7 mouse cellular contexts compared by ENCODE assay signal in genomic region chr13:30659613-30660505, GRCm38 (mm10). TPM values are rescaled to one million over a fixed set of nuclear protein-coding genes. Genes with fewer than 3 reads are reported as not detected.
DNase-seq lines count a peak whose midpoint lies in the region; ATAC-seq and TF ChIP-seq lines count a peak whose summit lies in the region.

Dusp22 (plus strand) TSS chr13:30659999.

- TF ChIP-seq CTCF in kidney, adult 2 months (conservative IDR thresholded peaks at IDR 0.05; ENCODE audit: insufficient read depth, insufficient read length, low read depth, low read length): no peak
- TF ChIP-seq CTCF in small intestine, adult 2 months (IDR thresholded peaks at IDR 0.05; ENCODE audit: extremely low read depth, insufficient read length, insufficient replicate concordance, low read depth, low read length): no peak

- TF ChIP-seq POLR2A in kidney, adult 2 months (IDR thresholded peaks at IDR 0.05; ENCODE audit: low read depth, low read length): peak; percentile 20
- TF ChIP-seq POLR2A in small intestine, adult 2 months (IDR thresholded peaks at IDR 0.05; ENCODE audit: low read depth, low read length): no peak

- under 1% methylated on average over 74 of the region's 74 CpGs for WGBS in kidney, adult 2 months
- WGBS in limb, embryonic 11.5 days: under 1% methylated on average over 65 of the region's 74 CpGs
- WGBS in midbrain, embryonic 13.5 days: 1% methylated on average over 67 of the region's 74 CpGs
- WGBS in small intestine, adult 2 months: 2% methylated on average over 74 of the region's 74 CpGs

- peak within 1 kb of the TSS; percentile 78 for H3K9ac ChIP-seq in limb, embryonic 11.5 days (ENCODE audit: low read length)
- H3K9ac ChIP-seq in midbrain, embryonic 13.5 days (replicated peaks): peak within 1 kb of the TSS; percentile 86

- no peaks in the 10 kb centered on the region for H3K27me3 ChIP-seq in kidney, adult 2 months (replicated peaks; ENCODE audit: control insufficient read depth, insufficient read depth, low read length)
- no peaks in the 10 kb centered on the region for H3K27me3 ChIP-seq in limb, embryonic 11.5 days (ENCODE audit: control insufficient read depth, insufficient read depth, low read length)
- H3K27me3 ChIP-seq in midbrain, embryonic 13.5 days: no peaks in the 10 kb centered on the region
- H3K27me3 ChIP-seq in small intestine, adult 2 months (ENCODE audit: control insufficient read depth, insufficient read depth, low read length): peaks cover 7% of the 10 kb centered on the region; the same call in 1 of the 2 replicates

- H3K4me1 ChIP-seq in kidney, adult 2 months (ENCODE audit: control insufficient read depth, insufficient read depth, low read length): peaks cover 3% of the 10 kb centered on the region; the same call in 1 of the 2 replicates
- H3K4me1 ChIP-seq in limb, embryonic 11.5 days (ENCODE audit: control insufficient read depth, insufficient read depth, low read length): 0 out of 2 replicates have a peak, but pooled peaks cover 2% of the 10 kb centered on the region
- H3K4me1 ChIP-seq in midbrain, embryonic 13.5 days (replicated peaks): peaks cover 11% of the 10 kb centered on the region
- no peaks in the 10 kb centered on the region for H3K4me1 ChIP-seq in small intestine, adult 2 months (ENCODE audit: control insufficient read depth, insufficient read depth, insufficient read length, low read length)

- peak within 1 kb of the TSS; percentile 85 for H3K27ac ChIP-seq in kidney, adult 2 months (ENCODE audit: insufficient read depth, low read depth, low read length)
- H3K27ac ChIP-seq in limb, embryonic 11.5 days (replicated peaks; ENCODE audit: low read depth, low read length): no peak within 1 kb of the TSS
- H3K27ac ChIP-seq in midbrain, embryonic 13.5 days: peak within 1 kb of the TSS; percentile 68; the same call in 1 of the 2 replicates
- peak within 1 kb of the TSS; percentile 64 for H3K27ac ChIP-seq in small intestine, adult 2 months (ENCODE audit: insufficient read depth, low read depth, low read length)

- H3K36me3 ChIP-seq in kidney, adult 2 months (ENCODE audit: control insufficient read depth, insufficient read depth, low read length): no peaks in the 10 kb centered on the region
- H3K36me3 ChIP-seq in limb, embryonic 11.5 days (ENCODE audit: control insufficient read depth, insufficient read depth, low read length): no peaks in the 10 kb centered on the region
- H3K36me3 ChIP-seq in midbrain, embryonic 13.5 days: no peaks in the 10 kb centered on the region
- H3K36me3 ChIP-seq in small intestine, adult 2 months (ENCODE audit: control insufficient read depth, insufficient read depth, low read length): no peaks in the 10 kb centered on the region

- no peaks in the 10 kb centered on the region for H3K9me3 ChIP-seq in limb, embryonic 11.5 days (ENCODE audit: control insufficient read depth, low read length)
- no peaks in the 10 kb centered on the region for H3K9me3 ChIP-seq in midbrain, embryonic 13.5 days

- peak; percentile 89 for ATAC-seq in limb, embryonic 11.5 days (ENCODE audit: insufficient number of reproducible peaks, low FRiP score, low TSS enrichment, low read depth)
- ATAC-seq in midbrain, embryonic 13.5 days: peak; percentile 97

- peak; percentile 95 for DNase-seq in adrenal gland, postnatal 10 days
- peak; percentile 84 for DNase-seq in embryo, embryonic 9.5 days (ENCODE audit: extremely low spot score)
- DNase-seq in heart, adult 18-20 months: peak; percentile 90 to 96
- DNase-seq in kidney, adult 2 months: peak; percentile 94
- DNase-seq in limb, embryonic 11.5 days (ENCODE audit: low spot score): peak; percentile 79

- peak within 1 kb of the TSS; percentile 69 for H3K4me2 ChIP-seq in limb, embryonic 11.5 days (ENCODE audit: low read depth, severe bottlenecking)
- H3K4me2 ChIP-seq in midbrain, embryonic 13.5 days (replicated peaks): peak within 1 kb of the TSS; percentile 72

- peak within 1 kb of the TSS; percentile 93 for H3K4me3 ChIP-seq in kidney, adult 2 months (ENCODE audit: insufficient read depth, low read depth, low read length)
- peak within 1 kb of the TSS; percentile 65 for H3K4me3 ChIP-seq in limb, embryonic 11.5 days (ENCODE audit: low read depth, low read length)
- H3K4me3 ChIP-seq in midbrain, embryonic 13.5 days (replicated peaks): peak within 1 kb of the TSS; percentile 76
- H3K4me3 ChIP-seq in small intestine, adult 2 months (ENCODE audit: low read depth, low read length): peak within 1 kb of the TSS; percentile 80

RNA-seq across cellular contexts. Expression of gene Dusp22, which starts in this region (rescaled TPM):
- 10 to 100 TPM; 37.7 to 46.2 TPM for total RNA-seq in adrenal gland, postnatal 10 days (2021)
- total RNA-seq in heart, adult 18-20 months (2021): 10 to 100 TPM; 18.0 to 19.6 TPM
- 22.8 and 25.2 TPM in 2 replicates for polyA plus RNA-seq in kidney, adult 2 months (2012; rRNA removed)
- 16.2 and 18.6 TPM in 2 replicates for polyA plus RNA-seq in limb, embryonic 11.5 days (2014; fragmentation: Nextera tagmentation; extraction: Ambion mirVana)
- 18.8 and 19.2 TPM in 2 replicates for polyA plus RNA-seq in midbrain, embryonic 13.5 days (2015; fragmentation: Nextera tagmentation; extraction: Ambion mirVana)
- 1.9 and 2.0 TPM in 2 replicates for polyA plus RNA-seq in small intestine, adult 2 months (2012; rRNA removed)
